Mouse (Mus musculus) forebrain, embryonic 13.5 days (tissue): ENCODE data around the gene Rnd3. TPM values are rescaled to one million over a fixed set of nuclear protein-coding genes. Genes with fewer than 3 reads are reported as not detected.

Experiments
- ATAC-seq: fragments of 200-750 bp; cut with Nextera tagmentation; 2 replicates; pipeline ENCODE4 v1.8.0; 2017
- H3K27ac ChIP-seq: fragments of 300-500 bp; sonication (generic); 2 replicates; pipeline ENCODE4 v1.5.1; 2015; ENCODE audit warnings: inconsistent platforms, mild to moderate bottlenecking, moderate library complexity
- H3K27me3 ChIP-seq: fragments of 300-500 bp; sonication (generic); 2 replicates; pipeline ENCODE4 v1.6.1; 2015; ENCODE audit warnings: mild to moderate bottlenecking, inconsistent platforms
- H3K36me3 ChIP-seq: fragments of 300-500 bp; sonication (generic); 2 replicates; pipeline ENCODE4 v1.6.1; 2015; ENCODE audit warnings: mild to moderate bottlenecking, inconsistent platforms; ENCODE audit not compliant: poor library complexity, severe bottlenecking
- H3K4me1 ChIP-seq: fragments of 300-500 bp; sonication (generic); 2 replicates; pipeline ENCODE4 v1.6.1; 2015; ENCODE audit warnings: inconsistent platforms
- H3K4me2 ChIP-seq: fragments of 300-500 bp; sonication (generic); 2 replicates; pipeline ENCODE4 v1.6.1; 2015; ENCODE audit warnings: inconsistent platforms, mild to moderate bottlenecking, moderate library complexity
- H3K4me3 ChIP-seq: fragments of 300-500 bp; sonication (generic); 2 replicates; pipeline ENCODE4 v1.5.1; 2015; ENCODE audit warnings: mild to moderate bottlenecking, inconsistent platforms
- H3K9ac ChIP-seq: fragments of 300-500 bp; sonication (generic); 2 replicates; pipeline ENCODE4 v1.6.1; 2015; ENCODE audit warnings: mild to moderate bottlenecking, inconsistent platforms
- H3K9me3 ChIP-seq: fragments of 300-500 bp; sonication (generic); replicated peaks from 2 replicates; pipeline ENCODE4 v1.6.1; 2016; ENCODE audit warnings: inconsistent platforms
- WGBS: fragments of 180-500 bp; shearing (Covaris S2); methylation state at CpG from one replicate; pipeline ENCODE4 v1.1.7; 2015; 5-methylcytosine and 5-hydroxymethylcytosine counted together
- polyA plus RNA-seq: library from polyadenylated mRNA; unstranded; fragments of >200 nt; fragmentation: Nextera tagmentation; extraction: Ambion mirVana; gene quantifications from 2 replicates; pipeline ENCODE4 v1.2.1, GENCODE M21; 2015

Rnd3 gene
- 199 and 207 TPM in 2 replicates for polyA plus RNA-seq

DNA sequence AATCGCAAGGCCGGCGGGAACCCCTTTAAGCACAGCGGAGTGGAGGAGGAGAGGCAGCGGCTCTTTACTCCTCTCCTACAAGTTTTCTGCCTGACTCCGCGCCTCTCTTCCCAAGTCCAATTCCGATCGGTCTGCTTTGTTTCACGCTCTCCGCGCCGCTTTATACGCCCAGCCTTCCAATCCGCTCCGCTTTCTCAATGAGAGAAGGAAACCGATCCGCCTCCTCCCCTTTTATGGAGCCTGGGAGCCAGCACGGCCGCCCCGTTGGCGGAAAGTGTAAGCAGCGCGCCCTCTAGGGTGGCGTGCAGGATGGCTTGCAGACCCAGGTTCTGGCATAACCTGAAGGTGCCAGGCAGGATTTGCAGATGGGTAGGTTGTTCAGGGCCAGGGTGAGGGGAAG lies at the start of gene Rnd3:
Gene Rnd3, minus strand, starts transcription at position 137 of the 400 bp plus-strand sequence.
- Histone ChIP-seq H3K9me3 (no peaks in the 10 kb centered on the region), H3K36me3 (no peaks in the 10 kb centered on the region), H3K9ac (peak within 1 kb of the TSS; percentile 99), H3K4me2 (peak within 1 kb of the TSS; percentile 72), H3K4me1 (peaks cover 17% of the 10 kb centered on the region), H3K27ac (peak within 1 kb of the TSS; percentile 94), H3K4me3 (peak within 1 kb of the TSS; percentile 99), H3K27me3 (no peaks in the 10 kb centered on the region)
- under 1% methylated on average over 25 of the region's 25 CpGs for WGBS
- ATAC-seq, result peak; percentile 87

- Histone ChIP-seq H3K4me1 (no peaks in the 10 kb centered on the region), H3K9me3 (no peaks in the 10 kb centered on the region; the same call in 1 of the 2 replicates), H3K4me2 (no peak overlapping the region), H3K27me3 (no peaks in the 10 kb centered on the region), H3K27ac (no peak overlapping the region), H3K4me3 (no peak overlapping the region), H3K9ac (no peak overlapping the region), H3K36me3 (no peaks in the 10 kb centered on the region)
- ATAC-seq, result no peak
- WGBS, result 75% methylated on average over 2 of the region's 2 CpGs
These were observed 43.4 kb upstream of the Rnd3 start for GRCm38 (mm10) chr2:51192319-51192718.

- 91% methylated on average over 2 of the region's 2 CpGs for WGBS
- no peak for ATAC-seq
- H3K9me3 ChIP-seq, result no peaks in the 10 kb centered on the region
- no peak overlapping the region for H3K27ac ChIP-seq
- no peak overlapping the region for H3K4me2 ChIP-seq
- H3K4me1 ChIP-seq, result no peaks in the 10 kb centered on the region
- no peak overlapping the region for H3K9ac ChIP-seq
- no peak overlapping the region for H3K4me3 ChIP-seq
- H3K36me3 ChIP-seq, result no peaks in the 10 kb centered on the region
- H3K27me3 ChIP-seq, result no peaks in the 10 kb centered on the region
These were observed 36.9 kb upstream of the Rnd3 start for GRCm38 (mm10) chr2:51185762-51186161.

DNA sequence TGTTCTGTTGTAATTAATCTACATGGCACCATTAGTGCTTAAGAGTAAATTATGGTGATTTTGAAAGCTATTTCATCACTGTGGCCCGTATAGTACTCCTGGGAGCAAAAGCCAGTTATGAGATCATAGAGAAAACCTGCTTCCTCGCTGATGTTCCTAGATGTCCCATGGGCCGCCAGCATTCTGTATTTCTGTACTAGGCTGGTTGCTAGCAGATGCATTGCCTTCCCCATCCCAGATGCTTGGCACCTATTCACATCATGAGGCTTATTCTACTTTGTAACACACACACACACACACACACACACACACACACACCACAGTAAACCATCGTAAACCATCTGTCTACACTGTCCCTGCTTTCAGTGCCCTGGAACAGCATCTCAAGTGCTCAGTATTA lies 34.1 kb upstream of the Rnd3 start:
- 94% methylated on average over 4 of the region's 4 CpGs for WGBS

GRCm38 (mm10) chr2:51181376-51181775 lies 32.5 kb upstream of the Rnd3 start:
- no peaks in the 10 kb centered on the region for H3K9me3 ChIP-seq
- no peak overlapping the region for H3K27ac ChIP-seq
- H3K9ac ChIP-seq, result no peak overlapping the region
- H3K4me2 ChIP-seq, result no peak overlapping the region
- no peaks in the 10 kb centered on the region for H3K4me1 ChIP-seq
- H3K36me3 ChIP-seq, result no peaks in the 10 kb centered on the region
- H3K27me3 ChIP-seq, result no peaks in the 10 kb centered on the region
- H3K4me3 ChIP-seq, result no peak overlapping the region
- ATAC-seq, result no peak

More for the DNA sequence above, 34.1 kb upstream of the Rnd3 start:
- Histone ChIP-seq H3K9me3 (no peaks in the 10 kb centered on the region), H3K36me3 (no peaks in the 10 kb centered on the region), H3K27me3 (no peaks in the 10 kb centered on the region), H3K4me3 (no peak overlapping the region), H3K27ac (no peak overlapping the region), H3K4me2 (no peak overlapping the region), H3K9ac (no peak overlapping the region), H3K4me1 (no peaks in the 10 kb centered on the region)
- ATAC-seq, result no peak

DNA sequence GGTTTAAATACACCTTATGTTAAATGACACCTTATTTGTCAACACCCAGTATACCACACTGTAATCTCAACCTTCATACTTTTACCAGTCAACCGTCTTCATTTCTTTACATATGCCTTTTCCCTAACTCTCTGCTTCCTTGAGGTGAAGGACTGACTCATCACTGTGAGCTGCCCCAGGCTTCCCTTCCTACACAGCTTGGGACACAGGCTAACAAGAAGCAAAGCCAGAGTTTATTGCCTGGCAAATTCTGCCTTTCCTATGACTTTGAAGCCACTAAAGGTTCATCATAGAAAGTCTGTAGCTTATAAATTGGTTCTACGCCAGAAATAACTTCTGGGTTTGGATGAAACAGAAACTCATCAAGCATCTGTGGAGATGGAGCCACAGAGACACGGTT lies 30.2 kb upstream of the Rnd3 start:
- Histone ChIP-seq H3K4me2 (no peak overlapping the region), H3K4me3 (no peak overlapping the region), H3K27me3 (no peaks in the 10 kb centered on the region), H3K9me3 (no peaks in the 10 kb centered on the region), H3K27ac (no peak overlapping the region), H3K9ac (no peak overlapping the region), H3K4me1 (peaks cover 12% of the 10 kb centered on the region; the same call in 1 of the 2 replicates), H3K36me3 (no peaks in the 10 kb centered on the region)
- ATAC-seq, result no peak
- 87% methylated on average over 3 of the region's 3 CpGs for WGBS

- H3K4me1 ChIP-seq, result peaks cover 12% of the 10 kb centered on the region; the same call in 1 of the 2 replicates
- 81% methylated on average over 3 of the region's 3 CpGs for WGBS
- ATAC-seq, result no peak
These were observed 28.7 kb upstream of the Rnd3 start for GRCm38 (mm10) chr2:51177615-51178014.

GRCm38 (mm10) chr2:51175276-51175675 lies 26.4 kb upstream of the Rnd3 start:
- no peak overlapping the region for H3K4me3 ChIP-seq
- WGBS, result 80% methylated on average over 5 of the region's 5 CpGs
- H3K36me3 ChIP-seq, result no peaks in the 10 kb centered on the region
- H3K27ac ChIP-seq, result no peak overlapping the region
- H3K27me3 ChIP-seq, result no peaks in the 10 kb centered on the region
- H3K9ac ChIP-seq, result no peak overlapping the region
- no peak for ATAC-seq
- H3K9me3 ChIP-seq, result no peaks in the 10 kb centered on the region
- H3K4me2 ChIP-seq, result no peak overlapping the region
- H3K4me1 ChIP-seq, result peaks cover 12% of the 10 kb centered on the region; the same call in 1 of the 2 replicates

More at GRCm38 (mm10) chr2:51177615-51178014, 28.7 kb upstream of the Rnd3 start:
- no peaks in the 10 kb centered on the region for H3K36me3 ChIP-seq
- H3K9ac ChIP-seq, result no peak overlapping the region
- H3K4me2 ChIP-seq, result no peak overlapping the region
- H3K27me3 ChIP-seq, result no peaks in the 10 kb centered on the region
- no peaks in the 10 kb centered on the region for H3K9me3 ChIP-seq
- H3K4me3 ChIP-seq, result no peak overlapping the region
- no peak overlapping the region for H3K27ac ChIP-seq

DNA sequence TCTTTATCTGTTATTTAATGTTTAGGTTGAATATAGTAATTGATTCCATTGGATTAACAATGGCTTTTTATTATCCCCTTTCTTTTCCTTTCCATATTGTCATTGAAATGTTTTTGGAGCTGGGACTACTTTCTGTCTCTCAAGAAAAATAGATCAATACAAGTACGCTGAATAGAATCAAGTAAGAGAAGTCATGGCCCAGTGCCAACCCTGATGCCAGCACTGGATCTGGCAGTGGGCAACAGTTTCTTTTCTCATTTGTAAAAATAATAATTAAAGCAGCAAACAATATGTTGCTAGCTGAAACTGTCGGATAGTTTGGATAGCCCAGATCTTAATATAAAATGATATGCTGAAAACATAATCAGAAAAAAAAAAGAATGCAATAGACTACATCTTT lies 12.2 kb upstream of the Rnd3 start:
- no peak overlapping the region for H3K9ac ChIP-seq
- H3K4me3 ChIP-seq, result no peak overlapping the region
- no peak overlapping the region for H3K4me2 ChIP-seq
- H3K27me3 ChIP-seq, result no peaks in the 10 kb centered on the region
- ATAC-seq, result no peak
- WGBS, result 48% methylated on average over 2 of the region's 2 CpGs
- no peaks in the 10 kb centered on the region for H3K36me3 ChIP-seq
- no peak overlapping the region for H3K27ac ChIP-seq
- H3K4me1 ChIP-seq, result no peaks in the 10 kb centered on the region
- H3K9me3 ChIP-seq, result no peaks in the 10 kb centered on the region

- peak overlapping the region; percentile 99 for H3K4me3 ChIP-seq
- H3K9me3 ChIP-seq, result no peaks in the 10 kb centered on the region
- ATAC-seq, result peak; percentile 44
- peaks cover 22% of the 10 kb centered on the region for H3K4me1 ChIP-seq
- peak overlapping the region; percentile 94 for H3K27ac ChIP-seq
- 0% methylated on average over 20 of the region's 20 CpGs for WGBS
- peak overlapping the region; percentile 72 for H3K4me2 ChIP-seq
- peak overlapping the region; percentile 99 for H3K9ac ChIP-seq
- H3K27me3 ChIP-seq, result no peaks in the 10 kb centered on the region
- peaks cover 1% of the 10 kb centered on the region for H3K36me3 ChIP-seq
These were observed 457 bp downstream of the Rnd3 start for GRCm38 (mm10) chr2:51148454-51148853.

- H3K27ac ChIP-seq, result peak overlapping the region; percentile 94
- no peaks in the 10 kb centered on the region for H3K9me3 ChIP-seq
- H3K4me3 ChIP-seq, result peak overlapping the region; percentile 99
- H3K9ac ChIP-seq, result peak overlapping the region; percentile 99
- ATAC-seq, result peak; percentile 23
- H3K27me3 ChIP-seq, result no peaks in the 10 kb centered on the region
- under 1% methylated on average over 20 of the region's 20 CpGs for WGBS
- peaks cover 27% of the 10 kb centered on the region for H3K4me1 ChIP-seq
- peak overlapping the region; percentile 72 for H3K4me2 ChIP-seq
- H3K36me3 ChIP-seq, result peaks cover 5% of the 10 kb centered on the region
These were observed 875 bp downstream of the Rnd3 start for GRCm38 (mm10) chr2:51148065-51148407.

DNA sequence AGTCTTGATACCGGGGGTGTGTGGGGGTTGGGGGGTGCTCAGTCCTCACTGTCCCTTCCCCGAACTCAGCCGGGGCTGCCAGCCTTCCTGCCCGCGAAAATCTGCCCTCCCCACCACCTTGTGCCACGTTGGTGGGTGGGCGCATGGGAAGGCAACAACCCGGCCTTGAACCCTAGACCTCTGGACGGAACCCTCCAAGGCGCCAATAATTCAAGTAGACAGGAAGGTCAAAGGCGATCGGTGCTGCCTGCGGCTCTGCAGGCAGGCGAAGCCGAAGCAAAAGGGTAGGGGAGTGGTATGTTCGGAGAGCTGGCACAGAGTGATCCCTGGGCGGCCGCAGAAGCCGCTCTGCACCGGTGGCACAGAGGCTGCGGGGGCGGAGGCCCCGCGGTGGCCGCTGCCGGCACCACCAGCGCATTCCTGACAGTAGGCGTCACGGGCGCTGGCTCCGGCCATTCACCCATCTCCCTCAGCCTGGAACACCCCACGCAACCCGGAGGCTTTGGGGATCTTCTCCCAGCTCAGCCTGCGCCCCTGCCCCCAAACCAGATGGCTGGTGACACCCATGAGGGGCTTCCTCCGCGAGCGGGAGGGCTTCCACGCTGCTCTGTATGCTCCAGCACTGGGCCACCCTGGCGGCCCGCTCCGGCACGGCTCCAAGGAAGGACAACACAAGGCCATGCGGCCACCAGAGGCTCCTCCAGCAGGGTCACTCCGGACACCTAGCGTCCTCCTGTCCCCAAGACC lies 1.4 kb downstream of the Rnd3 start:
- under 1% methylated on average over 45 of the region's 45 CpGs for WGBS
- Histone ChIP-seq H3K27ac (peak overlapping the region; percentile 94), H3K4me2 (peak overlapping the region; percentile 72), H3K9ac (peak overlapping the region; percentile 99), H3K4me1 (peaks cover 32% of the 10 kb centered on the region), H3K9me3 (no peaks in the 10 kb centered on the region), H3K4me3 (peak overlapping the region; percentile 99), H3K27me3 (no peaks in the 10 kb centered on the region), H3K36me3 (peaks cover 11% of the 10 kb centered on the region)
- peak; percentile 46 for ATAC-seq
